Mouse (Mus musculus) brain, adult 2 months (tissue): Measurements from ENCODE around the gene Ube2s.
A peak's percentile ranks its signal among the peaks of the same experiment; 100 is the strongest.
"Not testable (repeated sequence)": the region's sequence is repeated elsewhere in the genome, so short reads cannot be mapped to it uniquely, and the experiment has no call there.

ENCODE experiments used
- DNase-seq: peaks from one replicate; pipeline ENCODE4 v3.0.0; 2011; ENCODE audit warnings: low read depth, low spot score

Gene Ube2s

GRCm38 (mm10) chr7:4821690-4822089 is 9.3 kb upstream of the Ube2s start:
- DNase-seq, result peak; percentile 87

GRCm38 (mm10) chr7:4820925-4821324 is 8.5 kb upstream of the Ube2s start:
- not testable (repeated sequence) for DNase-seq

DNA sequence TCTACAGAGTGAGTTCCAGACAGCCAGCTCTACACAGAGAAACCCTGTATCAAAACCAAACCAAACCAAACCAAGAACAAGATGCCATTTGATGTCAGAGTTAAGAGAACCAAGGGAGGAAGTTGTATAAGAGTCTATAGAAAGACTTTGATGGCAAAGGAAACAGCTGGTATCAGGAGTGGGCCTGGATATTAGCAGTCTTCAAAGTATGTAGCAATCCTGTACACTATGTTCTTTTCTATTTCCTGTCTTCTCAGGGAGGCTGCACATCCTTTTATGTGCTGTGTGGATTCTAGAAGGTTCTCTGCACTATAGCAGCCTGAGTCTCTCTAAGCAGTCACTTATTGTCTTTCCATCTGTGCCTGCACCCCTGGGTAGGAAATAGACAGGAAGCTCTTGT is 4.2 kb upstream of the Ube2s start:
- DNase-seq, result no peak

DNA sequence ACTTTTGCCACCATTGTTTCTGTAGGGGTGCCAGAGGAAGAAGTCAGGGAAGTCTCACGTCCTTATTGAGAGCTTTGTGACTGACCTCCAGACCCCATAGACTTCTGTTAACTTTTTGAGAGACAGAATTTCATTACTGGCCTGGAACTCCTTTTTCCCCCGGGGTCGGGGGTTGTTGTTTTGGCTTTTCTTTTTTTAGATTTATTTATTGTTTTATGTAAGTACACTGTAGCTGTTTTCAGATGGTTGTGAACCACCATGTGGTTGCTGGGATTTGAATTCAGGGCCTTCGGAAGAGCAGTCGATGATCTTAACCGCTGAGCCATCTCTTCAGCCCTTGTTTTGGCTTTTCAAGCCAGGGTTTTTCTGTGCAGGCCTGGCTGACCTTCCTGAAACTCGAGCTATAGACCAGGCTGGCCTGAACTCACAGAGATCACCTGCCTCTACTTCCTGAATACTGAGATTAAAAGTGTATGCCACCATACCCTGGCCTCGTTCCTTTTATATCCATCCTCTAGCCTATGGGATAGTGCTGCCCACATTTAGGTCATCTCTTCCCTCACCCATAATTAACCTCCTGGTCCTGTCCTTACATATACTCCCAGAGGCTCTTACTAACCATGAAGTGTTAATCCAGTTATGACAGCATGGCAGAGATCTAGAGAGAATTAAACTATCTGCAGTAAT is 858 bp upstream of the Ube2s start:
- no peak for DNase-seq

- no peak for DNase-seq
Observed at GRCm38 (mm10) chr7:4811842-4812302, 518 bp downstream of the Ube2s start.

DNA sequence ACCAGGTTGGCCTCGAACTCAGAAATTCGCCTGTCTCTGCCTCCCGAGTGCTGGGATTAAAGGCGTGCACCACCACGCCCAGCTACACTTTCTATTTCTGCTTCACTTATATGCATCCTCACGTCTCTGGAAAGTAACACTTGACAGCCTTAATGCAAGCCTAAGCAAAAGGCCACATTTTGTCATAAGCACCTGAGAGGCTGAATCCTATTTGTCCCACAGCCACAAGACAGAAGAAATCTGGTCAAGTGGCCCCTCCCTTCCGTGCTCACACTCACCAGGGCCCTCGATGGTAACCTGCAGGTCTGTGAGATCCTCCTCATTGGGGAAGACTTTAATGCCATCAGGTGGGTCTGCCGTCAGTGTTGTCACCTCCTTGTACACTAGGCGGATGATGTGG is 1.3 kb downstream of the Ube2s start:
- not testable (repeated sequence) for DNase-seq

GRCm38 (mm10) chr7:4806716-4807115 is 5.7 kb downstream of the Ube2s start:
- DNase-seq, result peak; percentile 81

- DNase-seq, result no peak
Observed at GRCm38 (mm10) chr7:4802247-4802646, 10.1 kb downstream of the Ube2s start.

- peak; percentile 82 for DNase-seq
Observed at GRCm38 (mm10) chr7:4795767-4796433, 16.5 kb downstream of the Ube2s start.

DNA sequence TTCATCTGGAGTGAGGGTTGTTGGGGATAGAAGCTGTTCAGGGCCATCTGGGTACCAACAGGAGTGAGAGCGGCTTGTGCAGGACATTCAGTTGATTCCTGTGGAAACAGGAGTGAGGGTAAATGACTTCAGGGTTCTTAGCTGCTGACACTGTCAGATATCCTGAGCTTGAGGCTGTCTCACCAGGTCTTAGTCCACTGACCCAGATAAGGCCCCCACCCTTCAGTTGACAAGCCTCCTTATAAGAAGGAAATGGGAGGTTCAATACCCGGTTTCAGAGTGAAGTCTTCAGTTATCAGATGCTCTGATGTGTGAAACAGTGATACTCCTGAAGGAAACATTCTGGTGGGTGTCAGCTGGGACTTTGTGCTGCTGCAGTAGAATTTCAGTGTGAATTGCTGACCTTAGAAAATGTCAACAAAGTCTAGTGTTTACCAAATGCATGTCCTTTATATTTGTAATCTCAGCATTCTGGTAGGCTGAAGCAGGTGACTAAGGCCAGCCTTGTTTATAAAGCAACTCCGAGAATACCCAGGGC is 17.7 kb downstream of the Ube2s start:
- DNase-seq, result no peak

GRCm38 (mm10) chr7:4793674-4794073 is 18.7 kb downstream of the Ube2s start:
- no peak for DNase-seq

- DNase-seq, result not testable (repeated sequence)
Observed at GRCm38 (mm10) chr7:4793248-4793647, 19.1 kb downstream of the Ube2s start.

- peak; percentile 99 for DNase-seq
Observed at GRCm38 (mm10) chr7:4792278-4793212, 19.8 kb downstream of the Ube2s start, which contains the start of gene Rpl28. Gene Rpl28 (plus strand): TSS chr7:4792874.

- DNase-seq, result peak; percentile 68
Observed at GRCm38 (mm10) chr7:4789436-4789935, 22.9 kb downstream of the Ube2s start, which contains the start of gene Tmem238. Gene Tmem238 (minus strand): TSS chr7:4789656.

GRCm38 (mm10) chr7:4788499-4789435 is 23.6 kb downstream of the Ube2s start:
- peak; percentile 70 for DNase-seq

- peak; percentile 92 for DNase-seq
Observed at GRCm38 (mm10) chr7:4783667-4784268, 28.6 kb downstream of the Ube2s start.

DNA sequence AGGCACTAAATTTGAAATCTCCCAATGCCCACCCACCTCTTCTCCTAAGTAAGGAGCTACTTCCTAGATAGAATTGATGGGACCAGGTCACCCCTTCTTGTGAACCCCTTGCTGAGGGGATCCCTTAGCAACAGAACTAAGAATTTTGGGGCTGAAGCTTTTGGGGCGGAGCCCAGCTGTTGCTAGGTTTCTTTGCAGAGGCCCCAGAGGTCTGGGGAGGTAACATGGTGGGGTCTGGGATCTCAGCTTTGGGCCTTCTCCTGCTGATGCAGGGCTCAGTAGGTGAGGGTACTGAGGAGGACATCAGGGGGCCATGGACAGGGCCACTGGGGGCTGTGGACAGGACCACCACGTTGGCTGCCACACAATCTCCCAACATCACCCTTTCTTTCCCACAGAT is 29.6 kb downstream of the Ube2s start, which contains the start of the genes Il11 and Tmem190:
TSS of gene Il11 (minus strand) at position 101 of the 400 bp plus-strand sequence.
TSS of gene Tmem190 (plus strand) at position 179 of the 400 bp plus-strand sequence.
- DNase-seq, result no peak

- DNase-seq, result no peak
Observed at GRCm38 (mm10) chr7:4782130-4782529, 30.3 kb downstream of the Ube2s start.

DNA sequence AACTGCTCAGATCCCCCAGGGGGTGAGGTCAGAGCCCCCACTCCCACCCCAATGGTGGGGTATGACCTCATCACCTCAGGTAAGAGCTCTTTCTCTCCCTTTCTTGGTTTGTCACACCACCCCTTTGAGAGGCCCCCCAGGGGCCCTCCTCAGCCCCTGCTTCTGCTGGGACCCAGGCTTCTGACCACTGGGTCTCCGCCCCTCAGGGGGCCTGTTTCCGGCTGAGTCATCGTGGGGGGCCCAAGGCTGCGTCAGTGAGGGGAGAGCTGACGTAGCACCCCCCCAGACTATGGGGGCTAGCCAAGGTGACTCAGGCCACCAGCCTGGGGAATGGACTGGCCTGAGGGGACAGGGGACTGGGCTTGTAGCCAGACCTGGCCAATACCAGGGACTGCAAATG is 32.5 kb downstream of the Ube2s start:
- DNase-seq, result no peak
